Mouse (Mus musculus): ENCODE results near the gene Sepsecs.
A peak's percentile ranks its signal among the peaks of the same experiment; 100 is the strongest.

The Sepsecs gene

GRCm38 (mm10) chr5:52609672-52610071, 59.8 kb downstream of the Sepsecs start:
- no peak for DNase-seq

- no peak for DNase-seq
These were observed 64.9 kb downstream of the Sepsecs start for GRCm38 (mm10) chr5:52604582-52605041.

- peak; percentile 81 for DNase-seq
These were observed 78.9 kb downstream of the Sepsecs start for GRCm38 (mm10) chr5:52590612-52591011.

Data from kidney, adult 9 months (tissue).